Mouse (Mus musculus) megakaryocyte-erythroid progenitor cell, adult 5-6 weeks (primary cell): ENCODE measurements at regions not wholly inside any gene's neighbourhood (a gene's known extent, or its start where the extent isn't known, plus 50 kb on each side); places are given as distances from the start of the nearest gene placed in this dataset.

ENCODE experiments used
- ATAC-seq: replicated peaks from 2 replicates; pipeline ENCODE4 v1.8.0; 2016; ENCODE audit warnings: mild to moderate bottlenecking, inconsistent platforms; ENCODE audit not compliant: severe bottlenecking, poor library complexity, low FRiP score, low TSS enrichment

DNA sequence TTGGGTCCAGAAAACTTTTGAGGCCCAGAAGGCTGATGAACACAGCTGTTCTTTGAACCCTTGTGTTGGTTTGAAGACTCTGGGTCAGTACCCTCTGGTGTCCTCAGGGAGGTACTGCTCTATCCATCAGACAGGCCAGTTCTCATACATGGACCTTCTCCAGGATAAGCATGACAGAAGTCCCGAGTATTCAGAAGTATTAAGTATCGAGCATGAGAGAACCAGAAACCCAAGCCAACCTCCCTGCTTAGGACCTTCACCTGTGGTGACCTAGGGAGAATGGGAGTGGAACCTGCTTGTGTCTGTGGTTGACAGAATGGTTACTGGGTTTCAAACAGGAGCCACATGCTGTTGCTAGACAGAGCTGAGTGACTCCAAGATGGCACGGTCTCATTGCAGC, 167.5 kb upstream of the Id2 start:
- no peak for ATAC-seq

DNA sequence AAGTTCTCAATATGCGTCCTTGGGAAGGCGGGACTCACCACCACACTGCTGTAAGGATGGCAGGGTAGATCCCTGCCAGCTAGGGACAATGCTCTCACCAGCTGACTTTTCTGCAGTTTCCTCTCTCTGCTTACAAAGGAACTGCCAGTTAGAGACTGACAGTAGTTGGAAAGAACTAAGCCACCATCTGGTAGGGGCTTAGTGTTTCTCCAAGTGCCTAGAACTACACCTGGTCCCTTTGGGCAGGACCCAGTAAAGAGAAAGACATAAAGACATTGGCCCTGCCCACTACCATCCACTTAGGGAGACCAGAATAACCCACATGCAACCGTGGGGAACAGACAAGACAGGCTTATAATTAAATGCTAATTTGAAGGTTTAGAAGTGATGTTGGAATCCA, 165.5 kb upstream of the Id2 start:
- no peak for ATAC-seq

DNA sequence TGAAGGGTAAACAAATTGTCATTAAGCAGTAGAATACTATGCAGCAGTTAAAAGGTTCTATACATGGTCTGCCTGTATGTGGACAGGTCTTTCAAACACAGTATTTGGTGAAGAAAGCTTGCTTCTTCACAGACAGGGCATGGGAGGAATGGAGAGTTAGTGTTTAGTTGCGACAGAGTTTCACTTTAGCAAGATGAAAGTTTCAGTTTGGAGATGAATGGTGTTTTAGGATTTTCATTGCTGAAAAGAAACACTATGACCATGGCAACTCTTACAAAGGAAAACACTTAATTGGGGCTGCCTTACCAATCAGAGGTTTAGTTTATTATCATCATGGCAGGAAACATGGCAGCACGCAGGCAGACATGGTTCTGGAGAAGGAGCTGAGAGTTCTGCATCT, 162.2 kb upstream of the Id2 start:
- ATAC-seq: no peak

DNA sequence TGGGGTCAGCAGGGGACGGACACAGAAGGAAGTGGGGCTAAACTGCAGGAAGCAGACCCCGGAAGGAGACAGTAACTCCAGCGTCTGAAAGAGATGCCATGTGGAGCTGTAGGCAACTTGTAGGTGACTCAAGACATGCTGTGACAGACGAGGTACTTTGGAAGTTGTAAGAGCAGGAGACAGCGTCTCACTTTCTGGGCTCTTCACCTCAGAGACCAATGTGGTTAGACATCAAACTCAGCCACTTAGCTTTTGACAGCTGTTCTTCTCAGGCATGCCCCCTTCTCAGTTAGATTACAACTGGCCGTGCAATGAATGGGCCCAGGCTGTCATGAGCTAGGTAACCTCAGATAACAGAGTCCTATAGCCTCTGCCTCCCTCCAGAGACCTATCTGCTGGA, 159.3 kb upstream of the Id2 start:
- ATAC-seq: no peak

DNA sequence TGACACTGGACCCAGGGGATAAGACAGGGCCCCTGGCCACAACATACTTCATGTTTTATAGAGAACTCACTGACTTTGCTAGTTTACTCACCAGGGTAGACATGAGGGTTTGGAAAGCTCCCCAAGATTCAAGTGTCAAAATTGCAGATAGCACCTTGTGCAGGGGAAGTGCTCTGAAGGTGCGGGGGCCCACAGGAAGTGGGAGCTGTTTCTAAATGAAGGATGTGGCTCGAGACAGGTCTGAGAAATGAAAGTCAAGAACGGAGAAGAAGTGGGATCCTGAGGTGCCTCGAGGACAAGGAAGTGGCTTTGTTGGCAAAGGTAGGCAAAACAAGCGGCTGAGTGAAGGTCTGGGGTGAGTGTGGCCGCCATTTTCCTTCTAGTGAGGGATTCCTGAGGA, 157.8 kb upstream of the Id2 start:
- no peak for ATAC-seq

DNA sequence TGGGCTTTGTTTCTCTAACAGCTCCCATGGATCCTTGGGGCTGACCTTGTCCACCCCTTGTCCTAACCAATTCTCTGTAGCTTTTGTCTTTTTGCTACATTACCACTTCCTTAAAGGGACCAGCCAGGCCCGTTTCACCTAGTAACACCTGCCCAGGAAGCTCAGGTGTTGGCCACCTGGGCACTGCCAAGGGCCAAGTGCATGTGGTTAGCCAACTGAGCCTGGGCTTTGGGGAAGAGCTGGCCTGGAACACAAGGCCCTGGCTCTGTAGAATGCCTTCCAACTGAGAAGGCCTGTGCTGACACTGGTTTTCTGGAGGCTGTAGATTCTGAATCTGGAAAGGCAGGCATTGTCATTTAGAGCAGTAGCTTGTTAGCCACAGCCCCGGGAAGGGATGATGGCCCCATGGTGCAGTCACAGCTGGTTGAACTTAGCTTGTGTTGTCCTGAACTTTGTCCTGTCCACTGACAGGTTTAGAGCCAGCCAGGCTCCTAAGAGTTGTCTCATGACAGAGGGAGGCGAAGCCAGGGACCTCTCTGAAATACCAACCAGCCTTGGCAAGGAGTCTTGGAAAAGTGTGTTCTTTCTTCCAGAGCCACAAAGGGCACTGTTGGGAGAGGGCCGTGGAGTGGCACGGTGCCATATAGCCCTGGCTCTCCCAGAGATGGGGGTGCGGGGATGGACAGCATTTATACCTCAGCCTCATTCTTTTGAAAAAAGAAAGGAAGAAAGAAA, 156.0 kb upstream of the Id2 start:
- ATAC-seq: no peak

DNA sequence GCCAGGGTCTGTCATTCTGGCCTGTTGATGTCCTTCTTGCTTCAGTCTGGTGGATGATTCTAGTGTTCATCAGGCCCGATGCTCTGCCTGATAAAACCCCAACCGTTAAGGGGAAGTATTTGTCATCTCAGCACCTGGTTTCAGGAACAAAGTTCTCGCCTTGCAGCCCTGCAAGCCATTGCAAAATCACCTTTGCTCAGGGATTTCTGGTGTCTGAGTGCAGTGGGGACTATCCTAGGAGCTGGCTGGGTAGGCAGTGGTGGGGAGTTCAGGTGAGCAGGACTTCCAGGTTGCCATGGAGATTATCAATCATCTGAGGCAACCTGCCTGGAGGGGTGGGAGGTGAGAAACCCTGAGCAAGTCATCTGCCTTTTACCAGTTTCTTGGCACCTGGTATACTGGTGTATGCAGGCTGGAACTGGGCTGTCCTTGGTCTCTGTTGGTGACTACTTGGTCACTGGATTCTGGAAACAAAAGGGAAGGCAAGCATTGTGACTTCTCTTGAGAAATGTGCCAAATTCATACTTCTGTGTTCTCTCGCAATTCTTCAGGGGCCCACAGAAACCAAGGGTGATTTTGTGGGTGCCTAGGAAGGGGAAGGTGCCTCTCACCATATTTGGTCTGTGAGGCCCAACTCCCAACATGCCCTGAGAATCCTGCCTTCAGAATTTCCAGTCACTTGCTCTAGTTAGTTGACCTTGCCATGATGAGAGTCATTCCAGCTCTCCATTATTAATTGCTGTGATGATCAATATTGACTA, 154.7 kb upstream of the Id2 start:
- ATAC-seq: no peak

DNA sequence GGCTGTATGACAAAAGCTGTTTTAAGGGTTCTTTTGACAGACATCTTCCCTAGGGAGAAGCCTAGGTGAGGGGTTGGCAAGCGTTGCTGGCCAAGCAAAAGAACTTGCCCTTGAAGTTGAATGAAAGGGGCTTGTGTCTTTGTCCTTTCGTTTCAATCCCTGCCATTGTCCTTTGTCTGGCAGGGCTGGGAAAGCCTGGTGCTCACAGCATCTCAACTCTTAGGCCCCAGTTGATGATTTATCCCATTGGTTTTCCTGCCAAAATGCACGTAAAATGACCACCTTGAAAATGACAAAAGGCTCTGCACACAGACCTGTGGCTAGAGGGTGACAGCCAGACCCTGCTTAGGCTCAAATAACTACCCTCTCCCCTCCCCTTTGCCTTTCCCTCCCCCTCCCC, 153.9 kb upstream of the Id2 start:
- ATAC-seq: no peak

DNA sequence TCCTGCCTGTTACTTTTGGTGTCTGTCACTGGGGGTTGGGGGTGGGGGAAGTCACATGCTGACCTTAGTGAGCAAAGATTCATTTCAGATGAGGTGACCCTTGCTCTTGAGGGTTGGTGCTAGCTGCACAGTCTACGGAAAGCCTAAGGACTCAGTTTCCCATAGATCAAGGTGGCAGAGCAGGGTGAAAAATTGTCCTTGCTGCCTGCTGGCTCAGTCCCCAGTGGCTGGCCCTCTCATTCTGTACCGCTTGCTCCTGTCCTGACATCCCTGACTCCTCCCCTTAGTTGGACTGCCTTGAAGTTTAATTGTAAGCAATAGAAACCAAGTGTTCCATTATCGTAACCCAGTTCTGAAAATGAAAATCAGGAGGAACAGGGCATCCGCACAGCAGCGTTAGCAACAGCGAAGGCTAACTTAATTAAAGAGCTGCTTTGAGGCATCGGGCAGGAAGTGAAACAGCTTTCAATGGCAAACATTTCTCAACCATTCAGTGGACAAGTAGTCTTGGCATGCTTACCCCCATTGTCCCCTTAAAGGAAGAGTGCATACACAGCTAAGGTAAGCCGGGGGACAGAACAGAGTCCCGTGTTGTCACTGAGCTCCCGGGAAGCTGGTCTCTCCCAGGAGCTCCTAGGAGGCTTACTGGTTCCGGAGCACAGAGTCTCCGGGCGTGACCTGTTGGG, 151.9 kb upstream of the Id2 start:
- ATAC-seq: no peak

DNA sequence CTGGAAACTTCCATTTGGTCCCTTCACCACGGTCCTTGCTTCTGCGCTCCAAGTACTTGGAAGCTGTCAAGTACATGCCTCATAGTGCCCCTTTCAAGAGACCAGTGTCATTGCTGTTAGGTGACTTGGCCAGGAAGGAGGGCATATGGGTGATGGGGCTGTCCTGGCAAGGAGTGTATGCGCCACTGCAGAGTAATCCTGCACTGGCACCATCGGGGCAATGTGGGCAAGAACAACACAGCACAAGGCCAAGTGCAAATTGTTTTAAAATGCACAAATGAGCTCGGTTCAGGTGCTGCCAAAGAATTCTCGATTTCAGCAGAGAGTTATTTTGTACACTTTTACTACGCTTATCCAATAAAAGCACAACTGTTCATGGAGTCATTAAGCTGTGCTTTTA, 149.6 kb upstream of the Id2 start:
- no peak for ATAC-seq

DNA sequence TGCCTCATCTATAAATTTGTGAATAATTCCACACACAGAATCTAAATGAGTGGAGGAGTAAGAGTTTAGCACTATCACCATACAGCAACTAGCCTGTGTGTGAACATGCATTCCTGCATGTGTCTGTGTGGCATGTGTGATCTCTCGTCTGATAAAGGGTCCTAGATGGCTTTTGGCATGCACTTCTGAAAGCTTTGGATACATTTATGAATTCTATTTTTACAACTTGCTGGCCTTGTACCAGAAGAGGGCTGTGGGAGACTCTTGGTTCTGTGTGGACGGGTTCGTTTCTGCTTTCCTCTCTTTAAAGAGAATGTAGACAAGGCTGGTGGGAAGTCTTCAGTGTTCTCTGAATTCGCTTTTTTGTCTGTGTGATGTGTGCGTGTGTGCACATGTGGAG, 148.7 kb upstream of the Id2 start:
- ATAC-seq: no peak

DNA sequence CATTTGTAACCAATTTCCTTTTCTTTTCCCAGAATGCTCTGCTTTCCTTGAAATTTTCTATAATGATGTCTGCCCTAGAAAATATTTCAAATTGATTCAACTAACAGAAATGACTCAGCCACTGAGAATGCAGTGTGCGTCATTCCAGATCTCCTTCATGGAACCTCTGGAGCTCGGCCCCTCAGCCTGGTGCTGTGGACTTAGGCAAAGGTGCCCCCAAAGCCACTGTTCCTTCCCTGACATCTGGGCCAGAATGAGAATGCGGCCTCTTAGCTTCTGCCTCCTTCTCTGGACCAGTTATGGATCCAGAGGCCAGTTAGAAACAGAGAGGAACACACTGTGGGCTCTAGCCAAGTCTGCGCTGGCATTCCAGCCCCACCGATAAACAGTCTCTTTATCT, 148.3 kb upstream of the Id2 start:
- no peak for ATAC-seq

DNA sequence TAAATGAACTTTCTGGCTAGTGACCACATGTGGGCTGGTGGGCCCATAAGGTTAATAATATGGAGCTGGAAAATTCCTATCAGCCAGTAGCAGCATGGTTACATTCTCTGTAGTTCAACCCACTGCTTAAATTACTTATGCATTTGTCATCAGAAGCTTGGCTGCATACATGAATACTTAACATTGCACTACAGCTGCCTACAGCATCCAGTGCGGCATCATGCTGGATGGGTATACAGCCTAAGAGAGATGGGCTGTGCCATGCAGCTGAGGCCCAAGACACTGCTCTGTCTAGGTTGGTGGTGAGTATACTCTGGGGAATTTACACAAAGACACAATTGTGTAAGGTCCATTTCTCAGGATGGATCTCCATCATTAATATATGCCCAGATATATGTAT, 147.7 kb upstream of the Id2 start:
- ATAC-seq: no peak

DNA sequence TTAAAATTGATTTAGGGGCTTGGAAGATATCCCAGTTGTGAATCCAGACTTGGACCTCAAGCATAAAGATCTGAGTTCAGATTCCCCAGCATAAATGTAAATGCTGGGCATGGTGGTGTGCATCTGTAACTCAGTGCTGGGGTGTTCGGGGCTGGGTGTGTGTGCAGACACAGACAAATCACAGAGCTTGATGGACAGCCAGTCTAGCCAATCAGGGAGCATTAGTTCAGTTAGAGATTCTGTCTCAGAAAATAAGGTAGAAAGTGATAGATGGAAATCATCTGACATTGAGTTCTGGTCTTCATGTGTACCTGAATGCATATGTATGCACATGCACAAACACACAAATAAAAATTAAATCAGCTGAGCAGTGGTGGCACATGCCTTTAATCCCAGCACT, 147.0 kb upstream of the Id2 start:
- no peak for ATAC-seq

DNA sequence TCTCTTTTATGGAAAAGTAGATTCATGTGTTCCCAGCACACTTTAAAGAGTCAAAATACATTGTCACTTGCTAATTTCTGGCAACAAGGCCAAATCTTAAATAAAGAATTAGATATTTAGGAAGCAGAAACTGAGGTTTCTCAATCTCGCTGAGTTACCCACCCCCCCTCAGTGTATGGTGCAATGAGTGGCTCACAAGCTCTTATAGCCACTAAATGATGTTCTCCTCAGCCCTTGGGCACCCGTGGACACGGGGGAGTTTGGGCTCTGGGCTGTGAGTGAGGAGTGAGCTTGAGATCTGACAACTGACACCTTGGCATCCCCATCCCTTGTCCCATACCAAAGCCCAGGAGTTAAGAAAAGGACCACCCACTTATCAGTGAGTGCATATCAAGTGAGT, 145.4 kb upstream of the Id2 start:
- no peak for ATAC-seq

DNA sequence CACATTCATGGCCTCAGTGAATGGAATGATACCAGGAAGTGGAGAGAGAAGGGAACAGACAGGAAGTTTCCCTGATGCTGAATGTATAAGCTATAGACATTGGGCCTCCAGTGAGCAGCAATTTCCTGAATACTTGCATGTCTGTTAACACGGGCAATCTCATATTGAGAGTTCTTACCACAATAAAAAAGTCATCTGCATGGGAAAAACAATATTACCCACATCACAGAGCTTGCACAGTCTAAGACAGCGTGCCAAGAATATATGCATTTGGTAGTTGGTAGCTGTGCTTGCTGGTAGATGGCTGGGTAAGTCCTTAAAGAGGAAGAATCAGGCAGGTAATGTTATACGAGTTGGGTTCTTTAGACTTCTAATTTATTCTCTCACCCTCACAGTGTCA, 144.7 kb upstream of the Id2 start:
- no peak for ATAC-seq

DNA sequence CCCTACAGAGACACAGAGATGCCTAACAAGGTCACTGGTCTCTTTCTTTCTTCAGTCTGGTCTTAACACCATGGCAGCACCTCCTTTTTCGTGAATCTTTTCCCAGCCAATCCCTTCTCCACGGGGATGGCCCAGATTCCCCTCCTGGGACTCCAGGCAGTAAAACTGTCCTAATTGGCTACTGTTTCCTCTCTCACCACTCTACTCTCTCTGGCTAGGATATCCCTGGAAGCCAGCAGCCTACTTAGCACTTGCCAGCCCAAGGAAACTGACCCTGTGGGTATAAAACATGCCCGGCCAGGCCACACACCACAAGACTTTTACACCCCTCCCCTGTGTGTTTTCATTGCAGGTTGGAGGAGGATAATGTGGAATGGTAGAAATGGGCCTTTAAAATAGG, 143.9 kb upstream of the Id2 start:
- no peak for ATAC-seq

DNA sequence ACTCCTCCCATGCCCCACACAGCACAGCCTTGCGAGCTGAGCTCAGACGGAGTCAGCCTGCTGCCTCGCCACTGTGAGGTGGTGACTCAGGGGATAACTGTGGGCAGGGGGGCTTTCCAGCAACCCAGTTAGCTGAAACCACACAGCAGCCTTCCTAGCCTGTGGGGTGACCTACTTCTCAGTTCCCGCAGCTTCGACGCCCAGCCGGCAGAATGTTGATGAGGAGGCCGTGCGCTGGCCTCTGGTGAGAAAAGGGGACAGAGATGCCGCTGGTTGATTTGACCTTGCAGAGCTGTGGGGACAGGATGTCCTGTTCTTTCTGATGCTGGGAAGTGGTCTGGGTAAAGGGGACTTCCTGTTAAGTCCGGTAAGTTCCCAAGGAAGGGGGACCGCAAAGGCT, 143.2 kb upstream of the Id2 start:
- 0 out of 2 replicates have a peak, but pooled peaks have one; percentile 18 for ATAC-seq

DNA sequence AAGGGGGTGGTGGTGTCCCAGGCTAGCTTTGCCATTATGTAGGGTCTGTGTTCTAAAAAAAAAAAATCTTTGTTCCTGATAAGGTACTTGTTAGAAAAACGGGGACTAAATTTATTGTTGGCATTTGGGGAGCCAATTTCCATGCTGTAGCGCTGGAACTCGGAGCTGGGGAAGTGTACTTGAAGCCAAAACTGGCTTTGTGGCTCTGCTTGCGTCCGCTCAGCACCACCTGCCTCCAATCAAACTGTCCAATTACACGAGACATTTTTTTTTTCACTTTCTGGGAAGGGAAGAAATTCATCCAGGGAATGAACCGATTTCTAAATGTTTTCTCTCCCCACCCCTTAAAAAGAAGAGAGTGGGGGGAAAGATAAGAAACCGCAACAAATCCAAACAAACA, 138.1 kb upstream of the Id2 start:
- no peak for ATAC-seq

DNA sequence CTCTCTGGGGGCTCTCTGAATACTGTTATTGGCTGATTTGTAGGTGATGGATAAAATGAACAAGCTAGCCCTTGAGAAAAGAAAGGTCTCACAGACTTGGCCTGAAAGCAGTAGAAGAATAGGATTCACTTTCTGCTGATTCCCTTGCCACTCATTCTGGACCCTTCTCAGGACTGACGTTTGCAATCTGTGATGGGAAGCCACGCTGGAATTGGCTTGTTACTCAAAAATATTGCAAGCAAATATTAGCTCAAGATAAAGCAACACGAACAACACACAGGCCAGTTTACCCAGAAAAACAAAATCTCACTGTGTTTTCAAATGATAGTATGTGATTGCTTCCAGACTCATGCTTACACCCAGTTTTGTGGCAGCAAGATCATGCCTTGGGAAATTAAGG, 137.7 kb upstream of the Id2 start:
- no peak for ATAC-seq

DNA sequence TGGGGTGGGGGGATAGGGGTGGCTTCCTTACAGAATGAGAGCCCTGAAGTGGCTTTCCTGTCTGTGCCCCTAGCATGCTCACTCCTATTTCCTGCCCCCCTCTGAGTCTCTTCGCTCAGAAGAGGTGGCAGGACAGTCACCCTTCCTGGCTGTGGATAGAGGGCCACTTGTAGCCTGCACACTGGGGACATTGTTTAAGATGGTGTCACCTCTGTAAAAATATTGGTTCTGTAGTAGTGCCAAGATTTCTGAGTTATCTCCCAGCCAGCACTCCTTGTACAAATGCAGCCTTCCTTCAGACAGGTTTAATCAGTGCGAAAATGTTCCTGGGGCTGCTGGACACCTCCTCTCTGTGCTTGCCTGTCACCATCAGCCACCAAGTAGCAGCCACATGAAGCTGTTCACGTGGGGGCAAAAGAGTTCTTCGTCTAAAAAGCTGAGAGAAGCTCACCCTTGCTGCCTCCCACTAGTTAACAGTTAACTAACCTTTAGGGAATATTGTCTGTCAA, 136.1 kb upstream of the Id2 start:
- ATAC-seq: no peak
